Mouse (Mus musculus): ENCODE data around the gene Tlr7.

Gene Tlr7

DNA sequence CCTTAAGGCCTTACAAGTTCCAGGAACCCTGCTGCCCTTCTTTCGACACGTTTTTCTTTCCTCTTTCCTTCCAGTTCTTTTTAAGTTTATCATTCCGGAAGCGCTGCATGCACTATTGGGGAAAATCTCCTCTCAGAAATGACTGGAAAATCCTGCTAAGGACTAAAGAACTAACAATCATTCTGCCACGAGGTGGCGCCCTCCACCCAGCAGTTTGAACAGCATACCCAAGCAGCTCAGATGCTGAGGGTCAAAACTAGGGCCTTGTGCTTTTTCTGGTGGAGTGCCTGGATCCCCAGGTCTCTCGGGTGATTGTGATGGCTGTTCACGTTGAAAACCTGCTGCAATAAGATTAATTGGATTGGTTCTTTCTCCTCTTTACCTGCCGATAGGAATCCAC lies 53.4 kb downstream of the Tlr7 start:
- DNase-seq (ENCODE audit: low read depth): peak; percentile 87

GRCm38 (mm10) chrX:167276551-167276950 lies 53.8 kb downstream of the Tlr7 start:
- no peak for DNase-seq (ENCODE audit: low read depth)

DNA sequence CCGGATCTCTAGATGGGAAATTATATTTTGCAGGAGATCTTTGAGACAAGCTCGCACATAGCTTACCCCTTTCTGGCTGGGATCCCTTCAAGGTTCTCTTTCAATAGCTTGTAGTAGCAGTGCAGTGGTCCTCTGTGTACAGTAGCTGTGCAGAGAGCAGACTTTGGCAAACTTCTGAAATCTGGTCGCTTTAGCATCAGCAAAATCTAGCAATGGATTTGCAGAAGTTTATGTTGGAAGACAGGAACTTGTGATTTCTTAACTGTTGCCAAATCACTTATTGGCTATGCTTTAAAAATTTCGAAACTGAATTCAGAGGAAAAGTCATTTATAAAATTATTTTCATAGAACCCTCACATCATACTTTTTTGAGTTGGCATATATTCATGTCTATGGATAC lies 66.3 kb downstream of the Tlr7 start, which contains the start of gene Tlr8:
Gene Tlr8 (minus strand): TSS at position 244 of the 400 bp plus-strand sequence.
- no peak for DNase-seq (ENCODE audit: low read depth)

DNA sequence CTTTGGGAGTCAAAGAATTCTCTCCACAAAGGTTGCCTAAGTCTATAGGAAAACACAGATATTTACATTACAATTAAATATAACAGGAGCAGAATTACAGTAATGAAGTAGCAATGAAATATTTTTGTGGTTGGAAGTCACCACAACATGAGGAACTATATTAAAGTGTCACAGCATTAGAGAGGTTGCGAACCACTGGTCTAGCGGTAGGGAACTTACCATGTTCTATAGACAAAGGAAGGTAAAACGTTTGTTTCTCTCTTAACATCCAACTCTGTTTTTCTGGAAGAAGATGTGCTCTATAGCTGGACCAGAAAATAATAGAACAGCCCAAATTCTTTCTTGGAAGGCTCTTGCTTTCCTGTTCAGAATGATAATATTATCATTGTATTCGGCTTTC lies 66.8 kb downstream of the Tlr7 start:
- DNase-seq (ENCODE audit: low read depth): no peak
